Comparison of ENCODE assay signal across 8 mouse cellular contexts in genomic region chr19:5094243-5094632, GRCm38 (mm10). TPM values are rescaled to one million over a fixed set of nuclear protein-coding genes. Genes with fewer than 3 reads are reported as not detected.
A peak's percentile ranks its signal among the peaks of the same experiment; 100 is the strongest.
DNase-seq lines count a peak whose midpoint lies in the region; ATAC-seq lines count a peak whose summit lies in the region.

No protein-coding gene starts in this region.

- 0% methylated on average over 21 of the region's 21 CpGs for WGBS in hindbrain, embryonic 13.5 days

- peak overlapping the region; percentile 97 for H3K27ac ChIP-seq in hindbrain, embryonic 13.5 days

- ATAC-seq in hindbrain, embryonic 13.5 days (ENCODE audit: low FRiP score): peak; percentile 60

- H3K9ac ChIP-seq in hindbrain, embryonic 13.5 days: peak overlapping the region; percentile 100

- no peaks in the 10 kb centered on the region for H3K27me3 ChIP-seq in hindbrain, embryonic 13.5 days

- H3K4me3 ChIP-seq in hindbrain, embryonic 13.5 days: peak overlapping the region; percentile 93

- H3K4me1 ChIP-seq in hindbrain, embryonic 13.5 days (replicated peaks): peaks cover 71% of the 10 kb centered on the region

- peaks cover 43% of the 10 kb centered on the region for H3K36me3 ChIP-seq in hindbrain, embryonic 13.5 days

- peak; percentile 97 for DNase-seq in MN1 (ENCODE audit: low spot score)
- DNase-seq in cerebellum, postnatal 10 days: peak; percentile 99 to 100
- peak; percentile 94 to 98 for DNase-seq in frontal cortex, postnatal 14 days (ENCODE audit: low spot score in 2 of 2)
- DNase-seq in layer of hippocampus, postnatal 36 days: peak; percentile 96 to 97
- peak; percentile 87 for DNase-seq in lung, postnatal 25 days (ENCODE audit: low spot score)
- peak; percentile 97 for DNase-seq in retina, postnatal 1 day
- DNase-seq in thymus, postnatal 4 days: peak; percentile 96

- H3K9me3 ChIP-seq in hindbrain, embryonic 13.5 days: no peaks in the 10 kb centered on the region

- H3K4me2 ChIP-seq in hindbrain, embryonic 13.5 days: peak overlapping the region; percentile 87

RNA-seq across cellular contexts. Expression of gene Cnih2, which starts 4.1 kb away (rescaled TPM):
- 333 TPM in 2 replicates for polyA plus RNA-seq in hindbrain, embryonic 13.5 days (2015; fragmentation: Nextera tagmentation; extraction: Ambion mirVana)
- total RNA-seq in layer of hippocampus, postnatal 36 days (2021): 100 to 1,000 TPM; 673 to 729 TPM

RNA-seq across cellular contexts. Expression of gene Yif1a, which starts 5.9 kb away (rescaled TPM):
- 57.6 and 58.2 TPM in 2 replicates for polyA plus RNA-seq in hindbrain, embryonic 13.5 days (2015; fragmentation: Nextera tagmentation; extraction: Ambion mirVana)
- total RNA-seq in layer of hippocampus, postnatal 36 days (2021): 10 to 100 TPM; 21.1 to 21.5 TPM

RNA-seq across cellular contexts. Expression of gene Tmem151a, which starts 8.9 kb away (rescaled TPM):
- polyA plus RNA-seq in hindbrain, embryonic 13.5 days (2015; fragmentation: Nextera tagmentation; extraction: Ambion mirVana): 6.2 and 8.4 TPM in 2 replicates
- total RNA-seq in layer of hippocampus, postnatal 36 days (2021): 100 to 1,000 TPM; 116 to 117 TPM

RNA-seq across cellular contexts. Expression of gene Rab1b, which starts 12.6 kb away (rescaled TPM):
- 234 TPM in 2 replicates for polyA plus RNA-seq in hindbrain, embryonic 13.5 days (2015; fragmentation: Nextera tagmentation; extraction: Ambion mirVana)
- total RNA-seq in layer of hippocampus, postnatal 36 days (2021): 100 to 1,000 TPM; 162 to 163 TPM

RNA-seq across cellular contexts. Expression of gene Klc2, which starts 24.1 kb away (rescaled TPM):
- polyA plus RNA-seq in hindbrain, embryonic 13.5 days (2015; fragmentation: Nextera tagmentation; extraction: Ambion mirVana): 73.4 and 76.7 TPM in 2 replicates
- total RNA-seq in layer of hippocampus, postnatal 36 days (2021): 100 to 1,000 TPM; 224 to 226 TPM

Comparison
In these comparisons a context has a peak if more than half of its experiments do, and no peak if none do; other contexts are left out.
1. Peak in every context shown above with its lines: DNase-seq, ATAC-seq, H3K4me3 ChIP-seq and H3K27ac ChIP-seq.